Mouse (Mus musculus): ENCODE data around the gene Bahcc1.

The Bahcc1 gene

DNA sequence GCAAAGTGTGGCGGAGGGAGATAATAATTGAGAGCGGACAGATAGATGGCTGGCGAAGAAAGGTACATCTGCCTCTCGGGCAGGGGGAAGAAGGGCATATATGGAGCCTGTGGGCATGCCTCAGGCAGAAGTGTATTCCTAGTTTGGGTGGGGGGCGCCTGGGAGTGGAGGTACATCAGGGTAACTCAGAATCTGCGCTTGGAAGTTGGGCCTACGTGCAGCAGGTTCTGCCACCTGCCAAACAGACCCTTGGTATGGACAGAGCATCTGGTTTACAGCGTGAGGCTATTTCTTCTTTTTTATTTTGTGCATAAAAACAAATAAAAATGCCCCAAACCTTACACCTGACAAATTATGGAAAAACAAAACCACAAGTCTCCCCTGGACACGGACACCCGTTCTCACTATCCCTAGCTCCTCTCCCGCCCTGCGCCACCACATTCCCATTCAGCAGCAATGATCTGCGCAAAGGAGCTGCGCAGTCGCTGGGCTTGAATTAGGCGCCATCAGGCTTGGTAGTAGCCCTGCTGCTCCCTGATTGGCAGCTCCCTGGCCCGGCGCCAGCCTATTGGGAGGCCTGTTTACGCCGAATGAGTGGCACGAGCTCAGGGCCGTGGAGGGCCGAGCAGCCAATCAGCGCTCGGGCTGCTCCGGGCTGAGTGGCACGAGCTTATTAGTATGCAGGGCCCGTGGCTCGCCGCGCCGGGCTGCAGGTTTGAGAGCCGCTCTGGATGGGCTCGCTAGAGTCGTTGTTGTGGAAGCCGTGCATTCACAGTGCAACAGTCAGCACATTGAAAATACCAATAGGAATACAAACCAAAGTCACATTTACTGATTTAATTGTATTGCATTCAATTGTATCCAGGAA is at the start of gene Bahcc1:
Bahcc1 (plus strand) TSS at position 718 of the 868 bp plus-strand sequence.
- peak; percentile 100 for DNase-seq (ENCODE audit: low read depth, low spot score)

DNA sequence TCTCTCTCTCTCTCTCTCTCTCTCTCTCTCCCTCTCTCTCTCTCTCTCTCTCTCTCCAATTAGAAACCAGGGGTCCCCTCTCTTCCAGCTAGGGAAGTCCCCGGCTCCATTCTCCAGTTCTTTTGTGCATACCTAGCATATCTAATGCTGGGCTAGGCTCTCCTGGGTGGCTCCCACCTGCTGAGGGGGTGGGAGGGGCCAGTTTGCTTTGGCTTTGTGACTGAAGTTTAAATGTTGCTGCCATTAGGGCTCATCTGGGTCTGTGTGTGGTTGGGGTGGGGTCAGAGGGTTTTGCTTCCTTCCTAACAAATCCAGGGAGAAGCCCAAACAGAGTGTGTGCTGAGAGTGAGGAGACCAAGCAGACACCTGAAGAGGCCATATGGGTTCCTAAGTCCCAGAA is 49.6 kb upstream of the Bahcc1 start:
- DNase-seq (ENCODE audit: low read depth, low spot score): peak; percentile 95

DNA sequence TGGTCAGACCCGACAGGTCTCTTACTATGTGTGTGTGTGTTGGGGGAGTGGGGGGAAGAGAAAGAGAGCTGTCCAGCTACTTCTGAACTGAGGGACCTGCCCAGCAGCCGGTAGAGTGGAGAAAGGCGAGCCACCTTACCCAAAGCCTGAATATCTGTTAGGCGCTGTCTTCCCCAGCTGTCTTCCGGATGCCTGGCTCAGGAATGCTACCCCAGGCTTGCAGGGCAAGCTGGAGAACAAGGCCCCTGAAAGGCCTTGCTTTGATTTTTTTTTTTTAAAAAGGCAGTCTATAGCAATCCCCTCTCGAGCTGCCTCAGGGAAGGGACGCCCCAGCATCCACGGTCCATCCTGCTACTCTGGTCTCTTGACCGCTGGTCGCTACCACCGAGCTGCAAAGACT is 49.0 kb upstream of the Bahcc1 start:
- peak; percentile 34 for DNase-seq (ENCODE audit: low read depth, low spot score)

DNA sequence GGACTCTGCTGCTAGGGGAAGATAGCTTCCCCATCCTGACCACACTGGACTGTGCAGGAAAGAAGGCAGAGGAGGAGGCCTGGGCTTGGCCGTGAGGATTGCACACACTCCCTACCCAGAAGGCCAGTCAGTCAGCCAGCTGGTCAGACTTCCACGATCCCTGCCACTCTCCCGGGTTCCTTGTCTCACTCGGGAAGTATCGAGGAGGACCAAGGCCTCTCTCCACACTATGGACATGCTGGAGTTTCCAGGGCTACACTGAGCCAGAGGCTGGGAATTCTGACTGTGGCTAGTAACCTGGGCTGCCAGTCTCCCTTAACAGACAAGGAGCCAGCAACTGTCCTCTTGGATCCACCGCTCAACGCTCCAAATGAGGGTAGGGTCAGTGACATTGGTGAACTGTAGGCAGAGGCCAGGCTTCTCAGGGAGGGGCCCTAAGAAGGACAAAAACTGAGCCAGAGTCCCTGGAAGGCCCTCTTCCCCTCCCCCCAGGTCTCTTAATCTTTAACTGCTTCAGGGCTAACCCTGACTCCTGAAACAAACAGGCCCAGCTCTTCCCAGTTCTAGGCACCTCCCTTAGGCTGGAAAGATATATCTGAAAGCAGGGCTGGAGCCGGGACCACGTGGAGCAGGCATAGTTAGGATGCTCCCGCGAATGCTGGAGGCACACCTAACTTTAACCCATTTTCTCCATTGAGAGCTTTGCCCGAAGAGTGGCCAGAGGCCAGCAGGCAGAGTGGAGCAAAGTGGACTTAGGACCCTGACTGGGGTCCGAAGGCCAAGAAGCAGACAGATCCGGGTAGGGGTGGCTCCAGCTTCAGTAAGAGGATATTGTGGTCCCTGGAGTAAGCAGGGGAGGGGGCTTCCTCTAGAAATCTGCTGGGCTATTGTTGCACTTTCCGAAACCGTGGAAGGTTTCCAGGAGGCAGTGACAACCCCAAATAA is 48.1 kb upstream of the Bahcc1 start:
- DNase-seq (ENCODE audit: low read depth, low spot score): peak; percentile 83

DNA sequence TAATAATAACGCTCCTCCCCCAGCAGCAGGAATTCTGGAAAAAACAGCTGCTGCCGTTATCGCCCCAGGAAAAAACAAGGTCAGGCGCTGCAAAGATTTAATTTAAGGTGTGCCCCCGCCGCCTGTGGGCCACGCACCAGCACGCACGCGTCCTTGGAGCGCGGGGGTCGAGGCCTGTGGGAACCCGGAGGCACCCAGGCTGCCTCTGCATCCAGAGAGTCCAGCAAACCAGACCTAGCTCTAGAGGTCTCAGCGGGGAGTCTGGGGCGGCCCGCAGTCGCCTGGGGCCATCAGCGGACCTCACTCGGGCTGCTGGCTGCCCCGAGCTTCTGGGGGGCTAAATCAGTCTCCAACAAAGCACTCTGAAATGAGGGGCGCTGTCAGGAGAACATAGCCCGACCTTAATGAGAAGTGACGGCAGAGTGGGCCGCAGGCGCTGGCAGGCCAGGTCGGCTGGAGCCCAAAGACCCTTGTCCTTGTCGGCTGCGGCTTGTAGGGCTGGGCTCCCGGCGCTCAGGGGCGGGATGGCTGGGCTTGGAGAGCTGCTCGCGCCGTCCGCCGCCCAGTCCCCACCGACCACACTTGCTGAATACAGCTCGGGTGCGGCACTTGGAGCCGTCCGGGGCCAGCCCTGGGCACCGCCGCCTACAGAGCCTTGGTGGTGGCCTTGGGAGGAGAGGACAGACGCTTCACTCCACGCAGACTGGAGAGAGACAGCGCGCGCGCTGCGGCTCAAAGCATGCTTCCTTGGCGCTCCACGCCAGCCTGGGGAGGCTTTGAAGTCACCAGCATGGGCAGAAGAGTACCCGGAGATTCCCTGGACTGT is 47.2 kb upstream of the Bahcc1 start:
- DNase-seq (ENCODE audit: low read depth, low spot score): no peak

DNA sequence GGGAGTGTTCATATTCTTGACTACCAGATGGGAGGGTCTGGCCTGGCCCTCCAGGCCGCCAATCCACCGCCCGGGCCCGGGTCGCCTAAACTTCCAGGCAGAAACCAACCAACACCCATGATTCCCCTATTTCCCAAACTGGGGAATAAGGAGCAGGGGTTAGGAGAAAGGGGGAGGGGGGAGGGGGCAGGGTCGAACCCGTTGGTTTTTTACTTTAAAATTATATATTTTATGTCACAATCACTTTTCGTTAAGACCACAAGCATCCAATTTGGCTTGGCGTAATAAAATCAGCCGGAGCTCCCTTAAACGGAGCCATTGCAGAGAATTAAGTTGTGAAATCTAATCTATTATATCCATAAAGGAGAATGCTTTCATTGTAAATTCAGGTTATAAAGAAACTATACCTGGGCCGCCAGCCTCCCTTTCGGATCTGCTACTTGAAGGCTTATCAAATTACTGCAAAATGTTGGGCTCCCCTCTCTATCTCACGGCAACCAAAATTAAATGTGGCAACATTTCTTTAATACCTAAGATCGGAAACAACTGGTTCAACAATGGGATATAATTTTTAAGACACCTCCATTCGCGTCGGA is 46.5 kb upstream of the Bahcc1 start:
- no peak for DNase-seq (ENCODE audit: low read depth, low spot score)

- peak; percentile 52 for DNase-seq (ENCODE audit: low read depth, low spot score)
These were observed 45.9 kb upstream of the Bahcc1 start for GRCm38 (mm10) chr11:120186821-120187235.

DNA sequence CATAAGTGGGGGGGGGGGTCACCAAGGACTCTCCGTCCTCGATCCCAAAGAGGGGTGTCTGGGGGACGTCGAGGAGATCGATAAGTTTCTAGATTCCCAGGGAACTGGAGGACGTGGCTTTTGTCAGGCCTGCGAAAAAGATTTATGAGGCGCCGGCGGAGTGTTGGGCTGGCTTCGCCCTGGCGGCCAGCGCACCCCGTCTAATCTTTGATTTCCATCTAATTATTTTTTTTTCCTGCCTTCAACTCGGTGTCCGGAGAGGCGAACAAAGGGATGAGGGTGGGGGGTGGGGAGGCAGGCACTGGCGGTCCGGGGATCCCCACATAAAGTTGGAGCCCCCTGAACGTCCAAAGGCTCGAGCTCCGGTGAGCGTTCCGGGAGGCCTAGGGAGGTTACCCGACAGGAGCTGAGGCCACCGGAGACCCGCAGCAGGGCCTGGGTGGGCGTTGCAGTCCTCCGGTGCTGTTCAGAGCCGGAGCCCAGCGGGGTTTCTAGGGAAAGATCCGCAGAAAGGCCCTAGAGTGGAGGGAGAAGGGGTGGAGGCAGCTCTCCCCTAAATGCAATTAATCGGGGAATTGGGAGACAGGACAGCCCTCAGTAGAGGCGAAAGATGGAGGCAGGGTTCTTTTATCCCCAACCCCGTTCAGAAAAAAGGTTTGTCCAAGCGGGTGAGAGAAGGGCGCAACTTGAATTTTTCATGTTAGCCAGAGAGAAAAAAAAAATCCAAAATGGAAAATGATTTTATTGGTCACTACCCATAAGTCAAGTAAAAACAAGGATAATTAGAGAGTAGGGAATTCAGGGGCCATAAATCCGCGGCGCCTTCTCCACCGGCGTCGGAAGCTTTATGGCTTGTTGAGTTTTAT is 45.3 kb upstream of the Bahcc1 start:
- no peak for DNase-seq (ENCODE audit: low read depth, low spot score)

- DNase-seq (ENCODE audit: low read depth, low spot score): no peak
These were observed 44.7 kb upstream of the Bahcc1 start for GRCm38 (mm10) chr11:120188102-120188480.

DNA sequence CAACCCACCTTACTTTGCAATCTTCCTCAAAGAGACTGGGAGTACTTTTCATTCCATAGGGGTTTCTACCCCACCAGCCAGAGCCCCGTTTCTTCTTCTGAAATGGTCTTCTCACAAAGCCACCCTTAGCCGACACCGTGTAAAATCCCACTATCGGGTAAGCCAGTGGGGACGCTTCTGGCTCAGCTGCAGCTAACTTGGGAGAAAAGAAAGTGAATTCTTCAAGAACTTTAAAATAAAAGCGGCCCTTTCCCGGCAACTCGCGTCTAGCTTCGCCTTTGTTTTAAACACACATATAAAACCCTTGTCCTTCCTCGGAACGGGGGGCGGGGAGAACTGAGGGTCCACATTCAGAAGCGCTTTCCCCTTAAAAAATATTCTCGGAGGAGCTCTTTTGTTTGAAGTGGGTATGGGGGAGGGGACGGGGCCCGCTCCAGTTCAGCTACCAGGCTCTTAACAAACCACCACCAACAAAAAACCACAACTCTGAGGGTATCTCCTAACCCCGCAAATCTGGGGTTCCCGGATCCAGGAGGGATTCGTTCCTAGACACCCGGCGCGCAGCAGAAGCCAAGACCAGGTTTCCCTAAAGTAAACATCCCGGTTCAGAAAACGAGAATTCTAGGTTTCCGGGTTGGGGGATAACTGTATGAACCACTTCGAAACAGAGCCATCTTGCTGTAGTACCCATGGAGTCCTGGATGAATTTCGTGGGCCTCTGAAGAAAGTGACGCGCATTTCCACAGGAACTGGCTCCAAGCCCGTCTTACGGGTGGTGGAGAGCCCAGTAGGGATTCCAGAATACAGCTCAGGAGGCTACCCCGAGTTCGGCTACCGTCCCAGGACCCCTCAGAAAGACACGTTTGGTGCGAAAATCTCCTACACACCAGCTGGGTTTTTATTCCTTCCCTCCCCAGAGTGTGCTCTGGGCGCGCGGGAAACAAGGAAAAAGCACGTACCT is 44.0 kb upstream of the Bahcc1 start:
- DNase-seq (ENCODE audit: low read depth, low spot score): peak; percentile 48

DNA sequence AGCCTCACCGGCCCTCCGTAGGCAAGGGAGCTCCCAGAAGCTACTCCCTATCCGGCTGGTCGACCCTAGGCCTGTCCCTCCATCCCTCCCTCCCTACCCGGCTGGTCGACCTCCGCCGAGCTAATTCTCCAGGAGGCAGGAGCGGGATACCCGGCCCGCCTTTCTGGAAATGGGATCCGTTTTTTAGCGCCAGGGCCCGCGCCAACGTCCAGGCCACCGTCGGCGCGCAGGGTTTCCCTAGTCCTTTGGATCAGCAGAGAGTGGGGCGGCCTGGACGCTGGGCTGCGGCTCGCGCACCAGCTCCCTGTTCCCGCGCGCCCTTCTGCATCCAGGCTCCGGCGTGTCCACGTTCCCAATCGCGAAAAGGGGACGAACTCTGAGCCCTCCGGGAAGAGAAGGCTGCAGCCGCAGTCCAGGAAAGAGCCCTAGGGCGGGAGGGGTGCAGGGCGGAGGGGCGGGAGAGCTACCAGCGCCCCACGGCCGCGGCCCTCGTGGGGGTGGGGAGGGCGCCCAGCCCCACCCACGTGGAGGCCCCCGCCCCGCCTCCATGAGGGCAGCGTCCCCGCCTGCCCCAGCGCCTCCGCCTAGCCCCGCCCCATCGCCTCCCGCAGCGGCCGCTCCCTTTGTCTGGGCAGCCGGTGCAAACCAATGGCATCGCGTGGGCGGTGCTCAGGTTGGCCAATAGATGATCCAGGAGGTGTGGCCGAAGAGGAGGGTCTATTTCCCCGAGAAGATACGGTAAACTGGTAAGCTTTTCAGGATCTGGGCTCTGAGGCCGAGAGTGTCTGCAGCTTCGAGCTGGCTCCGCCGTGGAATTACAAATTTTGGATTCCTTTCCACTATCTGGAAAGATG is 43.1 kb upstream of the Bahcc1 start:
- peak; percentile 98 for DNase-seq (ENCODE audit: low read depth, low spot score)

GRCm38 (mm10) chr11:120190526-120191412 is 42.0 kb upstream of the Bahcc1 start:
- no peak for DNase-seq (ENCODE audit: low read depth, low spot score)

DNA sequence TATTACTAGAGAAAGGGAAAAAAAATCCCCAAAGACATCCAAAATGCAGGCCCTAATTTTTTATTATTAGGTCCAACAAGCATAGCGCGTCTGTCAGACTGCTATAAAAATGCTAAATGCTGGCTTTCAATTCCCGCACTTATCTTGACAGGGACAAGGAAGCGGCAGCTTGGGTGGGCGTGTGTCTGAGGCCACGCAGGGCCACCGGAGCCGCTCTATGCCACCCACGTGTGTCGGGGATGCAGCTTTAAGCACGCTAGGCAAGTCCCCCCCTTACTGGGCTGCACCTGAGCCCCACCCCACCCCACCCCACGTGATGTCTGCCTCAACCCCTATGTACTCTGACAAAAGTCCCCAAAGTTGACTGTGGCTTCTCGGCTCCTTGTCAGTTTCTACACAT is 33.9 kb upstream of the Bahcc1 start:
- DNase-seq (ENCODE audit: low read depth, low spot score): no peak

DNA sequence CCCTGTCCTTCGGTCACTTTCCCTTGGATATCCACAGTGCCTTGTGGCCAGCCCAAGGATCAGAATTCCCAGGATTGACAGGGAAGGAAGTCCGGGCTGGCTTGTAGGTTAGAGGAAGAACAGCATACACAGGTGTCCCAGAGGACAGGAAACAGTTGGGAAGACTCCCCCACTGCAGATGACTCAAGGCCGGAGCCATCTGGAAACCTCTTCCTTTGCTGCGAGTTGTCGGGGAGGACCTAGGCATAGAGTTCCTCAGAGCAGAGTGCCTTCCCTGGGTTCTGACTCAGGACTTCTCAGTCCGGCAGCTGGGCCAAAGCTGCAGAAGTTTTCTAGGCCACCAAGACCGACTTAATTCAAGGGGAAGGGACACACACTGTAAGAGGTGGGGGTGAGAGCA is 33.0 kb upstream of the Bahcc1 start:
- DNase-seq (ENCODE audit: low read depth, low spot score): no peak

DNA sequence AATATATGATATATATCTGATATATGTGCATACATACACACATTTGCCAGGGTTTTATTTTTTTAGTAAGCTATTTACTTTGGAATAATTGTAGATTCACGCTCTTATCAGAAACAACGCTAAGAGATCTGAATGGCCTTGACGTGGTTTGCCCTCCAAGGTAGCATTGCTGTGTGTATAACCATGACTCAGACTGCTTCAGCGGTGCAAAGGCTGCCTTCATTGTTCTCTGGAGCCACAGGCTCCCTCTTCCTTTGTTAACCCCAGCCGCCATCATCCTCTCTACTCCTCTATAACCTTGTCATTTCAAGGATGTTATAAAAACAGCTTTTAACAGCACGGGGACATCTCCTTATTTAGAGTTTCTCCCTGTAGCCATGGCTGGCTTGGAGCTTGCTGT is 32.1 kb upstream of the Bahcc1 start:
- no peak for DNase-seq (ENCODE audit: low read depth, low spot score)

DNA sequence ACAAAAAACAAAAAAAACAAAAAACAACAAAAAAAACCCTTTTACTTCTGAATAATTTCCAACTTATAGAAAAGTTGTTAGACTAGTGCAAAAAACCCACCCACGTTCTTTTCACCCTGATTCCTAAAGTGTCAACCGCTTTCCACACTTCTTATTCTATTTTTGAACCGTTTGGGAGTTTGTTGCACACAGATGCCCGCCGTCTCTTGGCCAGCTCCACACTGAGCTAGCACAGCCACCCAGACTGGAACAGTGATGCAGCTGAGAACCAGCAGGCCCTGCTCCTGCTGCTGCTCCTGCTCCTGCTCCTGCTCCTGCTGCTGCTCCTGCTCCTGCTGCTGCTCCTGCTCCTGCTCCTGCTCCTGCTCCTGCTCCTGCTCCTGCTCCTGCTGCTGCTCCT is 28.5 kb upstream of the Bahcc1 start:
- no peak for DNase-seq (ENCODE audit: low read depth, low spot score)

DNA sequence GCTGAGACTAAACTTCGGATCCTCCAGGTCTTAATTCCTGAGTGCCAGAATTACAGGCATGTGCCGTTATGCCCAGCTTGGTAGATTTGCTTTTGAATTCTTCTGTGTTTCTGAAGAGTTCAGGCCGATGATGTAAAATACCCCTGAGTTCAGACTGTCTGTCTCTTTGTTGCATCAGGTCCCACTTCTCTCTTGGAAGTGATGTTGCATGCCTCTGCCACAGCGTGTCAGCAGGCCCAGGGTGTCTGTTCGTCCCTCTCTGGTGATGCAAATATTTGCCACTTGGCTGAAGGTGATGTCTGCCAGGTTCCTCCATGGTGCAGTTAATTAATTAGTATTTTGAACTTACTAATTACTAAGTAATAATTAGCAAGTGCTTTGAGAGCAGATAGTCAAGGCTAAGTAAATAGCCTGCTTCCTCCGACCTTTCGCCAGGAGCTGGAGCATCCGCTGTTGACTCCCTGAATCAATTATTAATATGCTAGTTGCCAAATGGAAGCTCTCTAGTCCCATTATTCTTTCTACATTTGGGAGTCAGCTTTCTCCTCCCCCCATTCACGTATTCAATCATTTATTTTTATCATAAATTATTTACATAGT is 26.6 kb upstream of the Bahcc1 start:
- no peak for DNase-seq (ENCODE audit: low read depth, low spot score)

Data from ES-CJ7 (cell line).